Mouse (Mus musculus) MEL (cell line): ENCODE data around the gene Hoxb5. TPM values are rescaled to one million over a fixed set of nuclear protein-coding genes. Genes with fewer than 3 reads are reported as not detected.

Source experiments
- DNase-seq: peaks from one replicate; pipeline ENCODE4 v3.0.0; 2011; ENCODE audit warnings: low read depth, low spot score
- H3K27ac ChIP-seq: 2 replicates; pipeline ENCODE4 v1.5.1; 2012; ENCODE audit warnings: low read depth, mild to moderate bottlenecking, control low read depth, low read length, moderate library complexity; ENCODE audit not compliant: control insufficient read depth
- H3K27me3 ChIP-seq, 2 experiments: fragments of 150-350 bp in 1 of 2; sonication (generic) in 1 of 2; 2 replicates each; pipeline ENCODE4 v1.6.1; 2012; ENCODE audit warnings: low read length in 2 of 2, mild to moderate bottlenecking in 2 of 2, improper control_type of control experiment in 1 of 2, moderate library complexity in 1 of 2; ENCODE audit not compliant: insufficient read depth in 2 of 2, control insufficient read depth in 1 of 2
- H3K36me3 ChIP-seq, 2 experiments: 2 replicates each; pipeline ENCODE4 v1.6.1; 2012 to 2014; ENCODE audit warnings: low read length in 2 of 2, improper control_type of control experiment in 1 of 2, inconsistent platforms in 1 of 2, mild to moderate bottlenecking in 1 of 2; ENCODE audit not compliant: insufficient read depth in 2 of 2, control insufficient read depth in 1 of 2
- H3K4me1 ChIP-seq, 2 experiments: fragments of 150-350 bp in 1 of 2; sonication (generic) in 1 of 2; 2 replicates each; pipeline ENCODE4 v1.6.1; 2012; ENCODE audit warnings: low read length in 2 of 2, improper control_type of control experiment in 1 of 2, mild to moderate bottlenecking in 1 of 2; ENCODE audit not compliant: insufficient read depth in 2 of 2, control insufficient read depth in 1 of 2
- H3K4me3 ChIP-seq, 2 experiments: fragments of 150-350 bp in 1 of 2; sonication (generic) in 1 of 2; 2 replicates each; pipeline ENCODE4 v1.5.1; 2012; ENCODE audit warnings: low read depth in 2 of 2, low read length in 2 of 2, mild to moderate bottlenecking in 2 of 2, moderate library complexity in 2 of 2, control low read depth in 1 of 2, improper control_type of control experiment in 1 of 2; ENCODE audit not compliant: control insufficient read depth in 1 of 2, insufficient read depth in 1 of 2
- H3K79me2 ChIP-seq: 2 replicates; pipeline ENCODE4 v1.6.1; 2012; ENCODE audit warnings: mild to moderate bottlenecking, low read length, moderate library complexity; ENCODE audit not compliant: control insufficient read depth, poor library complexity, insufficient read depth
- H3K9ac ChIP-seq: 2 replicates; pipeline ENCODE4 v1.6.1; 2012; ENCODE audit warnings: low read depth, mild to moderate bottlenecking, control low read depth, low read length, moderate library complexity; ENCODE audit not compliant: control insufficient read depth, poor library complexity, severe bottlenecking
- H3K9me3 ChIP-seq: fragments of 150-350 bp; sonication (generic); replicated peaks from 2 replicates; pipeline ENCODE4 v1.6.1; 2012; ENCODE audit warnings: mild to moderate bottlenecking, low read length, improper control_type of control experiment, moderate library complexity; ENCODE audit not compliant: insufficient read depth
- CHD2 ChIP-seq: IDR thresholded peaks from 2 replicates; pipeline ENCODE4 v1.6.1; 2011; ENCODE audit warnings: low read length, improper control_type of control experiment
- CTCF ChIP-seq, 3 experiments: IDR thresholded peaks in 2 of 3; conservative IDR thresholded peaks in 1 of 3; 2 replicates each; pipeline ENCODE4 v1.5.1; 2011 to 2012; ENCODE audit warnings: low read length in 3 of 3, low read depth in 2 of 3, mild to moderate bottlenecking in 2 of 3, improper control_type of control experiment in 1 of 3, inconsistent platforms in 1 of 3, mixed read lengths in 1 of 3, moderate library complexity in 1 of 3; ENCODE audit not compliant: control insufficient read depth in 1 of 3, insufficient read depth in 1 of 3, poor library complexity in 1 of 3, severe bottlenecking in 1 of 3
- E2F4 ChIP-seq: IDR thresholded peaks from 2 replicates; pipeline ENCODE4 v1.6.1; 2011; ENCODE audit warnings: low read depth, low read length, improper control_type of control experiment, borderline replicate concordance
- EP300 ChIP-seq, 2 experiments: IDR thresholded peaks; 2 replicates each; pipeline ENCODE4 v1.6.1; 2011; ENCODE audit warnings: improper control_type of control experiment in 2 of 2, low read length in 2 of 2, low read depth in 1 of 2, mild to moderate bottlenecking in 1 of 2
- GABPA ChIP-seq: IDR thresholded peaks from 2 replicates; pipeline ENCODE4 v1.6.1; 2012; ENCODE audit warnings: low read depth, mild to moderate bottlenecking, inconsistent platforms, low read length, improper control_type of control experiment, moderate library complexity
- GATA1 ChIP-seq: IDR thresholded peaks from 2 replicates; pipeline ENCODE4 v1.6.1; 2011; ENCODE audit warnings: low read depth, low read length, improper control_type of control experiment
- HCFC1 ChIP-seq: IDR thresholded peaks from 2 replicates; pipeline ENCODE4 v1.6.1; 2012; ENCODE audit warnings: low read depth, mild to moderate bottlenecking, inconsistent platforms, low read length, improper control_type of control experiment, moderate library complexity
- JUND ChIP-seq: IDR thresholded peaks from 2 replicates; pipeline ENCODE4 v1.6.1; 2011; ENCODE audit warnings: low read depth, mild to moderate bottlenecking, improper control_type of control experiment, low read length
- MYB ChIP-seq: IDR thresholded peaks from 2 replicates; pipeline ENCODE4 v1.6.1; 2011; ENCODE audit warnings: mild to moderate bottlenecking, low read depth, low read length, improper control_type of control experiment
- NELFE ChIP-seq: IDR thresholded peaks from 2 replicates; pipeline ENCODE4 v1.6.1; 2011; ENCODE audit warnings: low read depth, low read length, improper control_type of control experiment
- NRF1 ChIP-seq: IDR thresholded peaks from 2 replicates; pipeline ENCODE4 v1.6.1; 2014; ENCODE audit warnings: low read depth, mild to moderate bottlenecking, inconsistent platforms, low read length, improper control_type of control experiment, moderate library complexity; ENCODE audit not compliant: poor library complexity, insufficient read depth, severe bottlenecking
- POLR2A ChIP-seq, 2 experiments: IDR thresholded peaks; 2 replicates each; pipeline ENCODE4 v1.6.1; 2011 to 2012; ENCODE audit warnings: low read length in 2 of 2, mild to moderate bottlenecking in 2 of 2, control low read depth in 1 of 2, improper control_type of control experiment in 1 of 2, low read depth in 1 of 2, moderate library complexity in 1 of 2; ENCODE audit not compliant: control insufficient read depth in 1 of 2, insufficient read depth in 1 of 2, poor library complexity in 1 of 2
- POLR2AphosphoS2 ChIP-seq: IDR thresholded peaks from 2 replicates; pipeline ENCODE4 v1.6.1; 2011; ENCODE audit warnings: low read length, improper control_type of control experiment
- POLR2AphosphoS5 ChIP-seq: IDR thresholded peaks from 2 replicates; pipeline ENCODE4 v1.6.1; 2012; ENCODE audit warnings: low read depth, borderline replicate concordance, mild to moderate bottlenecking, inconsistent platforms, low read length, moderate library complexity, mixed read lengths
- RAD21 ChIP-seq: IDR thresholded peaks from 2 replicates; pipeline ENCODE4 v1.6.1; 2011; ENCODE audit warnings: mild to moderate bottlenecking, low read depth, low read length, improper control_type of control experiment
- TAL1 ChIP-seq: IDR thresholded peaks from 2 replicates; pipeline ENCODE4 v1.6.1; 2012; ENCODE audit warnings: mild to moderate bottlenecking, inconsistent platforms, low read length, moderate library complexity, mixed read lengths
- TBP ChIP-seq: IDR thresholded peaks from 2 replicates; pipeline ENCODE4 v1.8.0; 2011; ENCODE audit warnings: low read depth, low read length, improper control_type of control experiment
- TCF12 ChIP-seq: IDR thresholded peaks from 2 replicates; pipeline ENCODE4 v1.6.1; 2014; ENCODE audit warnings: low read depth, mild to moderate bottlenecking, inconsistent platforms, low read length, improper control_type of control experiment, moderate library complexity
- UBTF ChIP-seq: IDR thresholded peaks from 2 replicates; pipeline ENCODE4 v1.6.1; 2012; ENCODE audit warnings: low read depth, mild to moderate bottlenecking, inconsistent platforms, low read length, improper control_type of control experiment, moderate library complexity, borderline replicate concordance; ENCODE audit not compliant: insufficient read depth
- USF1 ChIP-seq: IDR thresholded peaks from 2 replicates; pipeline ENCODE4 v1.6.1; 2014; ENCODE audit warnings: low read depth, mild to moderate bottlenecking, inconsistent platforms, low read length, improper control_type of control experiment, moderate library complexity
- USF2 ChIP-seq, 2 experiments: IDR thresholded peaks; 2 replicates each; pipeline ENCODE4 v1.6.1; 2011 to 2012; ENCODE audit warnings: improper control_type of control experiment in 2 of 2, low read length in 2 of 2, borderline replicate concordance in 1 of 2, inconsistent platforms in 1 of 2, low read depth in 1 of 2, mild to moderate bottlenecking in 1 of 2; ENCODE audit not compliant: insufficient read depth in 1 of 2
- ZC3H11A ChIP-seq: IDR thresholded peaks from 2 replicates; pipeline ENCODE4 v1.6.1; 2012; ENCODE audit warnings: low read depth, mild to moderate bottlenecking, inconsistent platforms, low read length, improper control_type of control experiment
- ZKSCAN1 ChIP-seq: IDR thresholded peaks from 2 replicates; pipeline ENCODE4 v1.6.1; 2012; ENCODE audit warnings: low read depth, mild to moderate bottlenecking, inconsistent platforms, low read length, improper control_type of control experiment, moderate library complexity
- ZMIZ1 ChIP-seq: IDR thresholded peaks from 2 replicates; pipeline ENCODE4 v1.6.1; 2012; ENCODE audit warnings: low read depth, mild to moderate bottlenecking, inconsistent platforms, low read length, improper control_type of control experiment, moderate library complexity
- ZNF384 ChIP-seq: IDR thresholded peaks from 2 replicates; pipeline ENCODE4 v1.6.1; 2012; ENCODE audit warnings: low read depth, mild to moderate bottlenecking, inconsistent platforms, low read length, improper control_type of control experiment
- polyA plus RNA-seq, 2 experiments: library from polyadenylated mRNA; stranded (reverse) in 1 of 2; unstranded in 1 of 2; fragments of >175 nt in 1 of 2; fragments of >200 nt in 1 of 2; gene quantifications; 2 replicates each; pipeline versions ENCODE4 v1.2.1 to v1.2.4; 2012; ENCODE audit warnings: low replicate concordance in 2 of 2, low read depth in 1 of 2; ENCODE audit not compliant: insufficient read length in 2 of 2, insufficient read depth in 1 of 2, missing spikeins in 1 of 2
- total RNA-seq: library from RNA; depleted of rRNA; stranded (reverse); fragments of 300-350 nt; gene quantifications from 2 replicates; pipeline ENCODE4 v1.2.3, GENCODE M21; 2012

Gene Hoxb5
- total and polyA plus RNA-seq, 3 experiments, result not detected

GRCm38 (mm10) chr11:96281396-96281795 lies 21.7 kb upstream of the Hoxb5 start:
- TF ChIP-seq GABPA (no peak), GATA1 (no peak), TBP (no peak), HCFC1 (no peak), MYB (no peak), ZC3H11A (no peak), USF2 (IDR thresholded peaks at IDR 0.05; ENCODE audit: borderline replicate concordance in 1 of 2, insufficient read depth in 1 of 2, low read depth in 1 of 2, low read length in 2 of 2) (no peak), NELFE (no peak), ZMIZ1 (no peak), ZNF384 (no peak), ZKSCAN1 (no peak), TAL1 (no peak), POLR2AphosphoS2 (no peak), TCF12 (no peak), POLR2AphosphoS5 (no peak)

DNA sequence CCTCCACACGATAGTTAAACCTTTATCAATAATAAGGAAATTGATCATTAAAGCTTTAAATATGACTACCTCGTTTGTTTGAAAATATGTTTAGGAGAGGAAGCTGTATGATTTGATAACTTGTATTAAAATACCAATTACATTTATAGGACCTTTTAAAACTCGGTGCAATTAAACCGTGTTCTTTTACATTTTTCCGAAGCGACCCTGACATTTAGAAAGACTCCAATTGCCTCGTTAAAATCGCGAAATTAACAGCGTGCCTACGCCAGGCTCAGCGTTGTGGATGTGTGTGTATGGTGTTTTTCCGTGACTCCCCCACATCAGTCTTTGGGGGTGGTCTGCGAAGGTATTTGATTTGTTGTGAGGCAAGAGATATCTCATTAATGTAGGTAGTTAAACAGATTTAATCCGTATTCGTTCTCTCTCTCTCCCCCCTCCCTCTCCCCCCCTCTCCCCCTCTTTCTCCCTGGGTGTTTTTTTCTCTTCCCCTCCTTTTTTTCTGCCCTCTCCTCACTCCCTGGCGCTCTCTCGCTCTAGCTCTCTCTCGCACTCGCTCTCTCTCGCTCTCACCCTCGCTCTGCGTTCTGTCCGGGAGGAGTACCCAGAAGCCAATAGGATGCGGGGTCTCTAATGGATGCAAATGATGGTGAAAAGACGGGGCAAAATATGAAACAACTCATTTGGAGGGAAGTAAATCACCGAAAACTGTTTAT lies 21.1 kb upstream of the Hoxb5 start, which contains the start of gene Hoxb8:
Hoxb8 (plus strand) TSS at position 51 of the 716 bp plus-strand sequence.
- Histone ChIP-seq H3K4me3 (no peak within 1 kb of the TSS), H3K27ac (no peak within 1 kb of the TSS), H3K79me2 (no peaks in the 10 kb centered on the region), H3K9ac (no peak within 1 kb of the TSS), H3K9me3 (no peaks in the 10 kb centered on the region), H3K36me3 (no peaks in the 10 kb centered on the region), H3K27me3 (peaks cover 2 to 7% of the 10 kb centered on the region in 2 experiments), H3K4me1 (no peaks in the 10 kb centered on the region)
- no peak for DNase-seq
- TF ChIP-seq UBTF, result no peak
- no peak for TF ChIP-seq JUND
- TF ChIP-seq GABPA, result no peak
- TF ChIP-seq POLR2AphosphoS5, result no peak
- no peak for TF ChIP-seq POLR2AphosphoS2
- TF ChIP-seq MYB, result no peak
- TF ChIP-seq TBP, result no peak
- TF ChIP-seq E2F4, result no peak
- no peak for TF ChIP-seq EP300 (IDR thresholded peaks at IDR 0.05; ENCODE audit: low read depth in 1 of 2, low read length in 2 of 2)
- TF ChIP-seq POLR2A (IDR thresholded peaks at IDR 0.05; ENCODE audit: control insufficient read depth in 1 of 2, insufficient read depth in 1 of 2, low read depth in 1 of 2, low read length in 2 of 2, poor library complexity in 1 of 2), result no peak
- no peak for TF ChIP-seq CHD2
- TF ChIP-seq RAD21, result no peak
- TF ChIP-seq CTCF (IDR thresholded peaks at IDR 0.05 in 2 of 3, conservative IDR thresholded peaks at IDR 0.05 in 1 of 3; ENCODE audit: control insufficient read depth in 1 of 3, insufficient read depth in 1 of 3, low read depth in 2 of 3, low read length in 3 of 3, poor library complexity in 1 of 3, severe bottlenecking in 1 of 3), result no peak
- TF ChIP-seq ZNF384, result no peak
- no peak for TF ChIP-seq HCFC1
- no peak for TF ChIP-seq TCF12
- no peak for TF ChIP-seq NRF1
- no peak for TF ChIP-seq TAL1
- no peak for TF ChIP-seq USF1
- TF ChIP-seq, all 39 proteins: peak for 0

More at GRCm38 (mm10) chr11:96281396-96281795, 21.7 kb upstream of the Hoxb5 start:
- H3K27me3 ChIP-seq, result peaks cover 2 to 8% of the 10 kb centered on the region in 2 experiments
- H3K9me3 ChIP-seq, result no peaks in the 10 kb centered on the region
- no peak for DNase-seq
- H3K9ac ChIP-seq, result no peak overlapping the region
- H3K79me2 ChIP-seq, result no peaks in the 10 kb centered on the region
- H3K27ac ChIP-seq, result no peak overlapping the region
- no peaks in the 10 kb centered on the region for H3K4me1 ChIP-seq
- H3K4me3 ChIP-seq, result no peak overlapping the region
- H3K36me3 ChIP-seq, result no peaks in the 10 kb centered on the region
